Mouse (Mus musculus) spleen, adult 2 months (tissue): ENCODE results near the gene Abraxas1.

ENCODE experiments used
- CTCF ChIP-seq: fragments of 200-500 bp; IDR thresholded peaks from 2 replicates; pipeline ENCODE4 v1.5.1; 2011; ENCODE audit warnings: mild to moderate bottlenecking, inconsistent platforms; ENCODE audit not compliant: insufficient read depth, insufficient read length, insufficient replicate concordance; ENCODE audit errors: extremely low read depth
- POLR2A ChIP-seq: fragments of 200-500 bp; IDR thresholded peaks from 2 replicates; pipeline ENCODE4 v1.6.1; 2011; ENCODE audit warnings: low read depth, low read length, inconsistent platforms

DNA sequence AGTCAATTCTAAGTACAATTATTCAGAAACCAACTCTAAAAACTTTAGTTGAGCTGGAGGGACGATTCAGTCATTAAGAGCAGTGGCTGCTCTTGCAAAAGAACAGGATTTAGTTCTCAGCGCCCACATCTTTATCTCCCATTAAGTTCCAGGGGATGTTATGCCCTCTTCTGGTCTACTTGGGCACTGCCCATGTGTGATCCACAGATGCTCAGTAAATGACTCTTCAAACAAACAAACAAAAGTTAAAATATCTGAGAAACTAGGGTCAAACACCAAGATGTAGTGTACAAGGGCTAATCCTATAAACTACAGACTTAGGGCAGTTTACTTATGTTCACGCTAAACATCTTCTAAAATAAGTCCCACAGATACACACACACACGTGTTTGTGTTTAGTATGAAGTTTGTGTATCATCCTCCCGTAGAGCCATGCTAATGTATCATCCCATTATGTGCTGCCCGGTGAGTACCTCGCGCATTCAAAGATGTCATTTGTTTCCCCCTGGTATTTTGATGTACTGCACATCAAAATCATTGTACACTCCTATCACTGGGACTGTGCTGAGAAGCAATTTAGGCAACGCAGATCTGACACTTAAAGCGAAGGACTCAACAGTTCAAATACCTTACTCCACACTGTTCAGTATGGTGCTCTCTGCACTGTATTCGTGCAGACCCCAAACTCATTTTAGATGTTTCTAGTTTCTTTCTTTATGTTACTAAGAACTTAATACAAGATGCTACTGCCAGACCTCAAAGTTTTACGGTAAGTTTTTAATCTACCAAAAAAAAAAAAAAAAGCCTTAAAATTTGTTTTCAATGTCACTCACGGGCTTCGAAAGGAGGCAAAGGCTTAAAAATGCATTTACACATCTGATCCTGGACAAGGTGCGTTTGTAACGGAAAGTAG, 941 bp downstream of the Abraxas1 start:
- TF ChIP-seq CTCF: no peak
- TF ChIP-seq POLR2A: no peak
